Mouse (Mus musculus): ENCODE data around the gene D5Ertd579e.

GRCm38 (mm10) chr5:36693651-36694050, 2.2 kb downstream of the D5Ertd579e start:
- TF ChIP-seq CTCF (conservative IDR thresholded peaks at IDR 0.05 in 1 of 2, IDR thresholded peaks at IDR 0.05 in 1 of 2; ENCODE audit: low read depth in 2 of 2, low read length in 2 of 2) (no peak), POLR2A (IDR thresholded peaks at IDR 0.05; ENCODE audit: low read depth, low read length) (no peak), SMC3 (IDR thresholded peaks at IDR 0.05; ENCODE audit: low read depth, low read length) (no peak), USF1 (IDR thresholded peaks at IDR 0.05; ENCODE audit: low read depth, low read length) (no peak), ZNF384 (IDR thresholded peaks at IDR 0.05; ENCODE audit: low read depth, low read length) (no peak), ELF1 (IDR thresholded peaks at IDR 0.05; ENCODE audit: low read depth, low read length) (no peak), MAFK (IDR thresholded peaks at IDR 0.05; ENCODE audit: insufficient replicate concordance, low read length) (no peak), EP300 (IDR thresholded peaks at IDR 0.05; ENCODE audit: low read length) (no peak), RAD21 (IDR thresholded peaks at IDR 0.05; ENCODE audit: low read depth, low read length) (no peak)

All from CH12.LX (cell line).